Mouse (Mus musculus) Patski (cell line): Measurements from ENCODE around the gene Ripor3. TPM values are rescaled to one million over a fixed set of nuclear protein-coding genes. Genes with fewer than 3 reads are reported as not detected.

ENCODE experiments used
- ATAC-seq: fragments of 100-300 bp; one replicate; pipeline ENCODE4 v1.8.0; 2021
- CTCF ChIA-PET: fragments of 350-600 bp; sonication (Branson Sonifier 250); formaldehyde crosslinking; loops from one replicate; lab custom pipeline; 2022; ENCODE audit warnings: inconsistent platforms; lab: Charles Lee
- POLR2A ChIA-PET: fragments of 350-600 bp; sonication (Branson Sonifier 250); formaldehyde crosslinking; loops from one replicate; lab custom pipeline; 2022; ENCODE audit warnings: antibody characterized with exemption, inconsistent platforms; lab: Charles Lee
- DNase-seq: peaks from one replicate; pipeline ENCODE4 v3.0.0-alpha.2; 2011; ENCODE audit warnings: low read depth, low spot score
- H3K27me3 ChIP-seq: fragments of 371-371 bp; one replicate; pipeline ENCODE4 v1.5.1; 2021
- CTCF ChIP-seq: fragments of 100-300 bp; IDR thresholded peaks from one replicate; pipeline ENCODE4 v1.5.1; 2021
- in situ Hi-C: fragments of 300-500 bp; cut with MboI; formaldehyde crosslinking; loops from 3 replicates; pipeline ENCODE4 v1.11.1; 2018; ENCODE audit warnings: low pct_unique_long_range_greater_than_20kb, mixed read lengths
- polyA plus RNA-seq: library from polyadenylated mRNA; unstranded; gene quantifications from one replicate; pipeline ENCODE4 v1.2.3, GENCODE M21; 2021

Gene Ripor3
- polyA plus RNA-seq, 1 experiment from 2014 or later = 0.39 TPM

DNA sequence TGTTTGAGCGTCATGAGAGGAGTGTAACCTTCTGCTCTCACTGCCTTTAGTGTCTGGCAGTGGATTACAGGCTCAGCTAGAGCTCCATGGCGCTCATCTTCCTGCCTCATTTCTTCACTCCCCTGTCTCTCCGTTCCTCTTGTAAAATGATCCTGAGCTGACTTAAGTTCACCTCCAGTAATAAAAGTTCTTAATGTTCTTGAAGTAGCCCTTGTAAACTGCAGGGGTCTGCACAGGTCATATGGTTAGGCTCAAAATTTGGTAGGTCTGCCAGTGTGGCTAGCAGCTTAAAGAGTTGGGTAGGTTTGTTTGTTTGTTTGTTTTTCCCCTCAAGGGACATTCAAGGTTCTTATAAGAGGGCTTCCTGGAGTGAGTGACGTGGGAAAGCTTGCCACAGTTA lies 71.2 kb downstream of the Ripor3 start:
- TF ChIP-seq CTCF = no peak
- ChIA-PET CTCF (interaction anchor here (0.7 to 2.4 kb wide), 5 partner anchors 10 to 71 kb away, joined by 3 to 7 read pairs (median 3); partner anchors contain the start of gene Ripor3), POLR2A (interaction anchor here (2.8 kb wide), 1 partner anchor 10 kb away, joined by 13 read pairs; no protein-coding TSS in a partner anchor)
- in situ Hi-C loops = no loop called here
- ATAC-seq (no peak), DNase-seq (no peak)
- H3K27me3 ChIP-seq = no peaks in the 10 kb centered on the region

DNA sequence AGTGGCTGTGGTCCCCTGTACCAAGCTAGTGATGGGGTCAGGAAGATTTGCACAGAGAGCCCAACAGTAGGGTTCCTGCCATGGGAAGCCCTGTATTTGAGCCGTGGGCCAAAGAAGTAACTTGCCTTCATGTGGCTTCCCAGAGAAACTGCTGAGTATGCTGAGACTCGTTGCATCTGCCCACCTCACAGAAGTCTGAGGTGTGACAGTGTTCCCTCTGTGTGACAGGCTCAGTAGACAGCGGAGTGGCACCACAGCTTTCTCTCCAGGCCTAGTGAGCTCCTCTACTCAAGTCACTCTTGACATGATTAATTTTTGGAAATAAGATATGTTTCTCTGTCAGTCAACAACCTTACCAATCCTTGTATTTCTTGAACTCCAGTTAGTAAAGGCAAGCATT lies 71.6 kb downstream of the Ripor3 start:
- ChIA-PET POLR2A (interaction anchor here (0.6 to 2.8 kb wide), 2 partner anchors 9 to 11 kb away, joined by 6 to 13 read pairs; no protein-coding TSS in a partner anchor), CTCF (interaction anchor here (0.7 to 2.4 kb wide), 5 partner anchors 11 to 71 kb away, joined by 3 to 7 read pairs (median 3); partner anchors contain the start of gene Ripor3)
- DNase-seq (no peak), ATAC-seq (no peak)
- no peaks in the 10 kb centered on the region for H3K27me3 ChIP-seq
- no peak for TF ChIP-seq CTCF
- in situ Hi-C loops = no loop called here

DNA sequence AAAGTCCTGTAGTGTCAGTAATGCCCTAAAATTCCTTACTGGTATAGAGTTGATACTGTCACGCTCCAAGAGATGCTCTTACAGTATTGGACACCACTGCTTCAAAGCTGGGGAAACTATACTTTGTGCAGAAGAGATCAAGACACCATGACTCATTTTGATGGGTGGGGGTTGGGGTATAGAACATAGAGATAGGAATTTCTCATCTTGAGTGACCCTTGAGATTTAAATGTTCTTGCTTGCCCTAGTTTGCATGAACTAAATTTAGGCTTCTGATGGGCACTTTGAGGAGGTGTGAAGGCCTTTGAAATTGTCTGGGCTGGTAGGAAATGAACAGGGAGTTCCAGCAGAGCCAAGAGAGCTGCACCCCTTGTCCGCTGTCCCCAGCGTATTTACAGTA lies 74.5 kb downstream of the Ripor3 start:
- in situ Hi-C loops = no loop called here
- ChIA-PET POLR2A (interaction anchor here (0.7 to 1.7 kb wide), 2 partner anchors 13 to 25 kb away, joined by 3 to 4 read pairs; no protein-coding TSS in a partner anchor), CTCF (interaction anchor here (1.0 to 1.6 kb wide), 2 partner anchors 8 to 14 kb away, joined by 3 to 4 read pairs; no protein-coding TSS in a partner anchor)
- DNase-seq (no peak), ATAC-seq (no peak)
- no peaks in the 10 kb centered on the region for H3K27me3 ChIP-seq
- TF ChIP-seq CTCF = no peak

DNA sequence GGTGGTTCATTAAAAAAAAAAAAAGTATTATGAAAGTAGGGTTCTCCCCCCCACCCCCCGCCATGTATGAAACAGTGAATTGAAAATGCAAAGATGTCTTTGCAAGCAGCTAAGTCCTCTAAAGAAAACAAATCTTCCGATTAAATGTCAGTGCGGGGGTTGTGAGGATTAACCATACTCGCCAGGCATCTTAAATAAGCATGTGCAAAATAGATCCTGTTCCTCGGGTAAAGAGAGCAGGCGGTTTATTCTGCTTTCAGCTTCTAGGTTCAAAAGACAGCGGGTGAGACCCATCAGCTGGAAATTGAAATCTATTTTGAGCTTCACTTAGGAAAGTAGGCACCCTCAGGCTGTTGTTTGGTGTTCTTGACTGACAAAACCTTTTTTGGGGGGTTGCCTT lies 77.0 kb downstream of the Ripor3 start:
- ATAC-seq = no peak
- H3K27me3 ChIP-seq = no peaks in the 10 kb centered on the region
- ChIA-PET POLR2A (interaction anchor here (0.8 to 1.0 kb wide), 2 partner anchors 18 to 51 kb away, joined by 3 to 9 read pairs; no protein-coding TSS in a partner anchor), CTCF (interaction anchor here (1.0 to 1.5 kb wide), 2 partner anchors 8 to 10 kb away, joined by 3 read pairs; no protein-coding TSS in a partner anchor)
- no peak for DNase-seq
- TF ChIP-seq CTCF = no peak
- in situ Hi-C loops = no loop called here

DNA sequence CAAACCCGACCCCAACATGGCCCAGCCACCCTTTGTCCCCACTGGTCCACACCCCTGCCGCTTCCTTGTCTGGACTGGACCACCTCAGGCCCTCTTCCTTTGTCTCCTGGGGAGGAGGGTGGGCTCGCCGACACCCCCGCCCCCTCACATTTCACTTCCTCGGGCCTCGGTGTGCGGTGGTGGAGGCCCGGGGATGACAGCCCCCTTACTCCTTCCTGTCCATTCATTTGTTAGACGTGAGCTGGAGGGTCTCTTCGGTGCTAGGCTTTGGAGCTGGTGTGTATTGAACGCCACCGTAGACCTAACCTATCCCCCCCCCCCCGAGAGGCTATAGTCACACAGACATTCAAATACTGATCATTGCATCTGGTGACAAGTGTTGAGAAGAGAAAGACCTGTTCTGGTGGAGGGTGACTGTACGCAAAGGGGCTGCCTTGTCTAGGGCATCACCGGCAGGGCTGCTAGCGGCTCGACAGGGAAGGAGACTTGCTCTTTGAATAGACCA lies 77.6 kb downstream of the Ripor3 start:
- no peak for DNase-seq
- no peaks in the 10 kb centered on the region for H3K27me3 ChIP-seq
- CTCF ChIA-PET = interaction anchor here (1.0 to 1.5 kb wide), 2 partner anchors 9 to 10 kb away, joined by 3 read pairs; no protein-coding TSS in a partner anchor
- in situ Hi-C loops = no loop called here
- peak; percentile 3 for ATAC-seq
- no peak for TF ChIP-seq CTCF
- POLR2A ChIA-PET = interaction anchor here (1.0 kb wide), 1 partner anchor 19 kb away, joined by 3 read pairs; no protein-coding TSS in a partner anchor

DNA sequence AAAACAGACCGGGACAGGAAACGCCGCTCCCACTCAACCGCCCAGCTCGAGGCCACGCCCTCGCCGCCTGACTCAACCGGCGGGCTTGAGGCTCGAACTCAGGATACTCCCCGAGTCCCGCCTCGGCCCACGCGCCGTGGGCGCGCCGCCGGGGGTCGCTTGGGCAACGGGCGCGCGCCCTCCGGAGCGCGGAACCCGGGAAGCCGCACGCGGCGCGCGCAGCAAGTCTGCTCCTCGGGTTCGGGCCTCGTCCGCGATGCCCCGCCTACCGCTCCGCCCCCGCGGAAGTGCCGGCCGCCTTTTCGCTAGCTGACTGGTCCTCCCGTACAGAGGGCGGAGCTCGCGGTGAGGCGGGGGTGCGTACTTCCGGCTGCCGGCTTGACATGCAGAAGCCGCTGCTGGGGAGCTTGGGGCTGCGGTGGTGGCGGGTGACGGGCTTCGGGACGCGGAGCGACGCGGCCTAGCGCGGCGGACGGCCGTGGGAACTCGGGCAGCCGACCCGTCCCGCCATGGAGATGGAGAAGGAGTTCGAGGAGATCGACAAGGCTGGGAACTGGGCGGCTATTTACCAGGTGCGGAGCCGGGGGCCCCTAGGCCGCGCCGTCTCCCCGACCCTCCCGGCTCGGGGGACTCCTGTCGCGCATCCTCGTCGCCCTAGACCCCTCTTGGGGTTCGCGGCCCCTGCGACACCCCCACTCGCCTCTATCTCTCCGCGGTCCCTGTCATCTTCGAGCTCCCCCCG lies 78.3 kb downstream of the Ripor3 start, which contains the start of gene Ptpn1:
Ptpn1 (plus strand) TSS at position 73 of the 742 bp plus-strand sequence.
- ATAC-seq (peak; percentile 84), DNase-seq (no peak)
- in situ Hi-C loops = no loop called here
- no peak for TF ChIP-seq CTCF
- ChIA-PET POLR2A (interaction anchor here (0.7 to 1.9 kb wide), 3 partner anchors 12 to 20 kb away, joined by 3 to 7 read pairs (median 4); no protein-coding TSS in a partner anchor), CTCF (interaction anchor here (1.1 to 1.5 kb wide), 2 partner anchors 10 to 26 kb away, joined by 3 read pairs; no protein-coding TSS in a partner anchor)
- H3K27me3 ChIP-seq = no peaks in the 10 kb centered on the region

DNA sequence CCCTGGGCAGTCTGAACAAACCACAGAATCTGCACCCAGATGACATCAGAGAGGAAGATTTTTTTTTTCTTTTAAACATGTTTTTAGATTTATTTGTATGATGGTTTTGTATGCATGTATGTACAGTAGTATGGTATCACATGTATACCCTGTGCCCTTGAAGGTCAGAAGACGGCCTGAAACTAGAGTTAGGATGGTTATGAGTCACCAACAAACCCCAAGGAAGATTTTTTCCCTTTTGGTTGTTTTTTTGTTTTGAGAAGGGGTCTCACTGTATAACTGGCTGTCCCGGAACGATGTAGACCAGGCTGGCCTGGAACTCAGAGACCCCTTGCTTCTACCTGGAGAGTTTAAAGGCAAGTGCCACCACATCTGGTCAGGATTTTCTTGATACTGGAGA lies 79.4 kb downstream of the Ripor3 start:
- ATAC-seq = no peak
- ChIA-PET POLR2A (interaction anchor here (1.9 kb wide), 1 partner anchor 13 kb away, joined by 7 read pairs; no protein-coding TSS in a partner anchor), CTCF (interaction anchor here (1.1 kb wide), 1 partner anchor 27 kb away, joined by 3 read pairs; no protein-coding TSS in a partner anchor)
- in situ Hi-C loops = no loop called here
- H3K27me3 ChIP-seq = no peaks in the 10 kb centered on the region
- DNase-seq = no peak
- no peak for TF ChIP-seq CTCF

Other genes starting within 250 kb of the Ripor3 start
- gene Ptpn1, start 78.6 kb downstream of the Ripor3 start, polyA plus RNA-seq = 49.2 TPM
- 40.3 TPM for gene Pard6b, start 70.4 kb upstream of the Ripor3 start, polyA plus RNA-seq
- 18.6 TPM for gene Adnp, start 196.5 kb upstream of the Ripor3 start, polyA plus RNA-seq
- gene Gm20716, start 219.7 kb upstream of the Ripor3 start, polyA plus RNA-seq = 70.8 TPM
- gene Dpm1, start 220.0 kb upstream of the Ripor3 start, polyA plus RNA-seq = 15.8 TPM
- 10.3 TPM for gene Mocs3, start 220.0 kb upstream of the Ripor3 start, polyA plus RNA-seq